ENCODE assay signal across 8 mouse cellular contexts in the genomic region with DNA sequence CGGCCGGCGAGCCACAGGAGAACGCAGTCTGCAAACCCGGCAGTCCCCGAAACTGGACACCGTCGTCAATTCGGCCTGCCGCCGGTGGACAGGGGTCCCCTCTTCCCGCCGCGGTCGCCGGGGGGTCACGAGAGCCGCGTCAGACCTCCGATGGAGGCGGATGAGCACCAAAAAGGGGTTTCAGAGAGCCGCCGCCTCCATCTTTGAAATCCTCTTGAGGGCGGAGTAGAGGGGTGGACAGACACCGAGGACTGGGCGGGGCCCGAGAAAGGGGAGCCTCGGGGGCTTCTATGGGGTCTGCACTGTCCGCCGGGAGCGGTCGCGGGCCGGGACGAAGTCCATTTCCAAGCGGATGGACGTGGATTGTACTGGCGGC. TPM values are rescaled to one million over a fixed set of nuclear protein-coding genes. Genes with fewer than 3 reads are reported as not detected.
DNase-seq lines count a peak whose midpoint lies in the region; ATAC-seq and TF ChIP-seq lines count a peak whose summit lies in the region.

No protein-coding gene starts in this region.

- WGBS in heart, embryonic 12.5 days = under 1% methylated on average over 38 of the region's 38 CpGs
- WGBS in forebrain, embryonic 14.5 days = under 1% methylated on average over 38 of the region's 38 CpGs
- under 1% methylated on average over 38 of the region's 38 CpGs for WGBS in liver, embryonic 15.5 days (ENCODE audit: insufficient replicate concordance)

- no peak for TF ChIP-seq CTCF in E14TG2a.4 (conservative IDR thresholded peaks at IDR 0.05; ENCODE audit: low read length)

- intact Hi-C loops in gastrocnemius, postnatal 14 days (cut with DNase I; ENCODE audit: low total_unique reads) = no loop called here

- H3K27ac ChIP-seq in heart, embryonic 12.5 days (ENCODE audit: poor library complexity, severe bottlenecking) = peak overlapping the region; percentile 100
- H3K27ac ChIP-seq in forebrain, embryonic 14.5 days (ENCODE audit: low read depth, low read length) = peak overlapping the region; percentile 100
- H3K27ac ChIP-seq in liver, embryonic 15.5 days (replicated peaks) = peak overlapping the region; percentile 76

- H3K4me2 ChIP-seq in heart, embryonic 12.5 days = peak overlapping the region; percentile 95
- peak overlapping the region; percentile 98 for H3K4me2 ChIP-seq in forebrain, embryonic 14.5 days (ENCODE audit: low read length)
- H3K4me2 ChIP-seq in liver, embryonic 15.5 days = peak overlapping the region; percentile 99

- H3K9ac ChIP-seq in heart, embryonic 12.5 days = peak overlapping the region; percentile 95
- peak overlapping the region; percentile 95 for H3K9ac ChIP-seq in forebrain, embryonic 14.5 days (ENCODE audit: low read length)
- H3K9ac ChIP-seq in liver, embryonic 15.5 days = peak overlapping the region; percentile 93

- ATAC-seq in heart, embryonic 12.5 days (ENCODE audit: insufficient number of reproducible peaks, low FRiP score) = peak; percentile 19
- no peak for ATAC-seq in forebrain, embryonic 14.5 days
- ATAC-seq in liver, embryonic 15.5 days (ENCODE audit: insufficient read depth) = peak; percentile 28

- no peaks in the 10 kb centered on the region for H3K9me3 ChIP-seq in heart, embryonic 12.5 days (replicated peaks)
- no peaks in the 10 kb centered on the region for H3K9me3 ChIP-seq in E14TG2a.4 (ENCODE audit: low read length)
- no peaks in the 10 kb centered on the region for H3K9me3 ChIP-seq in forebrain, embryonic 14.5 days (replicated peaks; ENCODE audit: control insufficient read depth, low read length)
- no peaks in the 10 kb centered on the region for H3K9me3 ChIP-seq in liver, embryonic 15.5 days (replicated peaks)

- peaks cover 28% of the 10 kb centered on the region for H3K4me1 ChIP-seq in heart, embryonic 12.5 days (replicated peaks)
- H3K4me1 ChIP-seq in E14TG2a.4 (replicated peaks; ENCODE audit: low read depth, low read length) = peaks cover 42% of the 10 kb centered on the region
- H3K4me1 ChIP-seq in forebrain, embryonic 14.5 days (ENCODE audit: control insufficient read depth, insufficient read depth, low read length) = peaks cover 19% of the 10 kb centered on the region
- H3K4me1 ChIP-seq in liver, embryonic 15.5 days (replicated peaks) = peaks cover 61% of the 10 kb centered on the region

- peak overlapping the region; percentile 98 for H3K4me3 ChIP-seq in heart, embryonic 12.5 days
- peak overlapping the region; percentile 99 for H3K4me3 ChIP-seq in E14TG2a.4 (replicated peaks; ENCODE audit: low read length)
- peak overlapping the region; percentile 99 for H3K4me3 ChIP-seq in forebrain, embryonic 14.5 days (ENCODE audit: low read depth, low read length)
- peak overlapping the region; percentile 94 for H3K4me3 ChIP-seq in liver, embryonic 15.5 days (replicated peaks)

- no peak for DNase-seq in heart, adult 18-20 months
- no peak for DNase-seq in forebrain, embryonic 14.5 days (ENCODE audit: low spot score)
- DNase-seq in gastrocnemius, postnatal 14 days = no peak
- no peak for DNase-seq in layer of hippocampus, adult 9-11 months
- no peak for DNase-seq in adipocyte (ENCODE audit: low spot score)

- no peaks in the 10 kb centered on the region for H3K27me3 ChIP-seq in heart, embryonic 12.5 days (replicated peaks)
- H3K27me3 ChIP-seq in E14TG2a.4 (ENCODE audit: insufficient read depth, low read length) = no peaks in the 10 kb centered on the region
- H3K27me3 ChIP-seq in forebrain, embryonic 14.5 days (replicated peaks; ENCODE audit: control insufficient read depth, insufficient read depth, low read length) = no peaks in the 10 kb centered on the region
- no peaks in the 10 kb centered on the region for H3K27me3 ChIP-seq in liver, embryonic 15.5 days

- H3K36me3 ChIP-seq in heart, embryonic 12.5 days = peaks cover 50% of the 10 kb centered on the region
- H3K36me3 ChIP-seq in E14TG2a.4 (ENCODE audit: insufficient read depth, low read length) = peaks cover 50% of the 10 kb centered on the region
- peaks cover 48% of the 10 kb centered on the region for H3K36me3 ChIP-seq in forebrain, embryonic 14.5 days (ENCODE audit: control insufficient read depth, insufficient read depth, low read length)
- H3K36me3 ChIP-seq in liver, embryonic 15.5 days (replicated peaks) = peaks cover 50% of the 10 kb centered on the region

RNA-seq across cellular contexts. Expression of gene H2-DMa, which starts 0.5 kb away (rescaled TPM):
- polyA plus RNA-seq in heart, embryonic 12.5 days (2016; fragmentation: Nextera tagmentation; extraction: Ambion mirVana) = 3.9 and 7.8 TPM in 2 replicates
- 1 to 10 TPM; 5.9 to 7.2 TPM for total RNA-seq in heart, adult 18-20 months (2021)
- polyA plus RNA-seq in forebrain, embryonic 14.5 days (2014; fragmentation: Nextera tagmentation; extraction: Ambion mirVana) = 11.0 and 11.6 TPM in 2 replicates
- polyA plus RNA-seq in liver, embryonic 15.5 days (2015; fragmentation: Nextera tagmentation; extraction: Ambion mirVana) = 6.4 TPM in 2 replicates
- total RNA-seq in gastrocnemius, postnatal 14 days (2021) = 1 to 10 TPM; 2.3 to 3.6 TPM

RNA-seq across cellular contexts. Expression of gene Brd2, which starts 3.6 kb away (rescaled TPM):
- 89.4 and 90.6 TPM in 2 replicates for polyA plus RNA-seq in heart, embryonic 12.5 days (2016; fragmentation: Nextera tagmentation; extraction: Ambion mirVana)
- 10 to 100 TPM; 64.5 to 79.0 TPM for total RNA-seq in heart, adult 18-20 months (2021)
- polyA plus RNA-seq in forebrain, embryonic 14.5 days (2014; fragmentation: Nextera tagmentation; extraction: Ambion mirVana) = 118 and 137 TPM in 2 replicates
- polyA plus RNA-seq in liver, embryonic 15.5 days (2015; fragmentation: Nextera tagmentation; extraction: Ambion mirVana) = 37.8 and 40.1 TPM in 2 replicates
- total RNA-seq in gastrocnemius, postnatal 14 days (2021) = 10 to 100 TPM; 75.2 to 75.5 TPM

RNA-seq across cellular contexts. Expression of gene H2-DMb2, which starts 24.2 kb away (rescaled TPM):
- 0.21 TPM in 1 of 2 replicates, not detected in the other for polyA plus RNA-seq in heart, embryonic 12.5 days (2016; fragmentation: Nextera tagmentation; extraction: Ambion mirVana)
- total RNA-seq in heart, adult 18-20 months (2021) = 1 to 10 TPM; 2.0 to 7.5 TPM
- 0.18 and 0.36 TPM in 2 replicates for polyA plus RNA-seq in forebrain, embryonic 14.5 days (2014; fragmentation: Nextera tagmentation; extraction: Ambion mirVana)
- 0.54 and 1.0 TPM in 2 replicates for polyA plus RNA-seq in liver, embryonic 15.5 days (2015; fragmentation: Nextera tagmentation; extraction: Ambion mirVana)
- under 1 TPM; 0.45 to 0.47 TPM for total RNA-seq in gastrocnemius, postnatal 14 days (2021)

RNA-seq across cellular contexts. Expression of gene H2-Oa, which starts 26.7 kb away (rescaled TPM):
- polyA plus RNA-seq in heart, embryonic 12.5 days (2016; fragmentation: Nextera tagmentation; extraction: Ambion mirVana) = 0.26 and 0.37 TPM in 2 replicates
- total RNA-seq in heart, adult 18-20 months (2021) = 1 to 10 TPM in 1 of 2 experiments, not detected in 1; 1.6 TPM
- 0.22 TPM in 1 of 2 replicates, not detected in the other for polyA plus RNA-seq in forebrain, embryonic 14.5 days (2014; fragmentation: Nextera tagmentation; extraction: Ambion mirVana)
- polyA plus RNA-seq in liver, embryonic 15.5 days (2015; fragmentation: Nextera tagmentation; extraction: Ambion mirVana) = 0.17 and 0.40 TPM in 2 replicates
- not detected for total RNA-seq in gastrocnemius, postnatal 14 days (2021)

RNA-seq across cellular contexts. Expression of gene H2-DMb1, which starts 34.0 kb away (rescaled TPM):
- polyA plus RNA-seq in heart, embryonic 12.5 days (2016; fragmentation: Nextera tagmentation; extraction: Ambion mirVana) = 0.33 and 0.41 TPM in 2 replicates
- total RNA-seq in heart, adult 18-20 months (2021) = 1 to 10 TPM; 3.0 to 3.9 TPM
- 0.66 and 1.2 TPM in 2 replicates for polyA plus RNA-seq in forebrain, embryonic 14.5 days (2014; fragmentation: Nextera tagmentation; extraction: Ambion mirVana)
- 1.6 and 1.7 TPM in 2 replicates for polyA plus RNA-seq in liver, embryonic 15.5 days (2015; fragmentation: Nextera tagmentation; extraction: Ambion mirVana)
- 1 to 10 TPM; 1.0 to 1.4 TPM for total RNA-seq in gastrocnemius, postnatal 14 days (2021)
